Mouse (Mus musculus) small intestine, adult 2 months (tissue): ENCODE data around the gene Ppp1r18.
A peak's percentile ranks its signal among the peaks of the same experiment; 100 is the strongest.

ENCODE experiments used
- CTCF ChIP-seq: fragments of 200-500 bp; IDR thresholded peaks from 2 replicates; pipeline ENCODE4 v1.5.1; 2012; ENCODE audit warnings: low read depth, mild to moderate bottlenecking, control low read depth, inconsistent platforms, low read length, moderate library complexity, mixed read lengths; ENCODE audit not compliant: insufficient replicate concordance, insufficient read length; ENCODE audit errors: extremely low read depth
- POLR2A ChIP-seq: fragments of 200-500 bp; IDR thresholded peaks from 2 replicates; pipeline ENCODE4 v1.6.1; 2012; ENCODE audit warnings: low read depth, mild to moderate bottlenecking, control low read depth, inconsistent platforms, low read length, moderate library complexity

GRCm38 (mm10) chr17:35829737-35830136, 35.7 kb upstream of the Ppp1r18 start:
- peak; percentile 88 for TF ChIP-seq CTCF
- 0 out of 2 replicates have a peak, but pooled peaks have one; percentile 22 for TF ChIP-seq POLR2A
